In the genomic region with DNA sequence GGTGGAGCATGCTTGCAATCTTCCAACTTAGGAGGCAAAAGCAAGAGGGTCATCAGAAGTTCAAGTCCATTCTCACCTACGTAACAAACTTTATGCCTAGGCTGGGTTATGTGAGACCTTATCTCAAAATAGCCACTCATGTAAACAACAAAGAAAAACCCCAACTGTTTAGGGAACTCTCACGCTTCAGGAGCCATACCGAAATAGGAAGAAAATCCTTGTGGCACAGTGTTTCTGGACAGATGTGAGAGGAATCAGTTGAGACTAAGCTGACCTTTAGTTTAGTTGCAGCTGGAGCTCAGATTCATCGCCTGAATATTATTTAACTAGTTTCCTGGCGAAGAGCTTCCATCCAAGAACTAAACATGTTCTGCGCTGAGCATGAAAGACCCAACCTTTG, we compare ENCODE assay signal across 31 mouse cellular contexts. TPM values are rescaled to one million over a fixed set of nuclear protein-coding genes. Genes with fewer than 3 reads are reported as not detected.
DNase-seq lines count a peak whose midpoint lies in the region; ATAC-seq and TF ChIP-seq lines count a peak whose summit lies in the region.
"Had no signal": no experiment of that assay in that cellular context is flagged by ENCODE, and none has a peak within 500 bp of the region (broad histone marks: within the 10 kb centered on the region; RNA-seq: fewer than 3 reads in every experiment).

No protein-coding gene starts in this region.

- H3K36me3 ChIP-seq in lung, embryonic 15.5 days, result no peaks in the 10 kb centered on the region
- no peaks in the 10 kb centered on the region for H3K36me3 ChIP-seq in intestine, postnatal 0 days (ENCODE audit: control insufficient read depth, insufficient read depth)
- H3K36me3 ChIP-seq in stomach, embryonic 15.5 days, result no peaks in the 10 kb centered on the region
- H3K36me3 ChIP-seq: embryonic facial prominence, embryonic 10.5 days; embryonic facial prominence, embryonic 13.5 days; G1E; hindbrain, embryonic 12.5 days; hindbrain, embryonic 15.5 days had no signal

- H3K4me2 ChIP-seq in lung, embryonic 15.5 days, result no peak overlapping the region
- H3K4me2 ChIP-seq in intestine, postnatal 0 days (replicated peaks; ENCODE audit: low read depth), result no peak overlapping the region
- H3K4me2 ChIP-seq in stomach, embryonic 15.5 days, result no peak overlapping the region
- H3K4me2 ChIP-seq: embryonic facial prominence, embryonic 13.5 days; forebrain, embryonic 13.5 days; heart, embryonic 13.5 days; hindbrain, embryonic 12.5 days; hindbrain, embryonic 15.5 days had no signal

- 0 out of 2 replicates have a peak, but pooled peaks cover 3% of the 10 kb centered on the region for H3K9me3 ChIP-seq in lung, embryonic 15.5 days
- 0 out of 2 replicates have a peak, but pooled peaks cover 2% of the 10 kb centered on the region for H3K9me3 ChIP-seq in intestine, postnatal 0 days (ENCODE audit: control insufficient read depth)
- H3K9me3 ChIP-seq in stomach, embryonic 15.5 days, result no peaks in the 10 kb centered on the region
- H3K9me3 ChIP-seq: embryonic facial prominence, embryonic 10.5 days; embryonic facial prominence, embryonic 13.5 days; forebrain, embryonic 13.5 days; G1E; heart, embryonic 10.5 days; hindbrain, embryonic 12.5 days; hindbrain, embryonic 15.5 days had no signal

- H3K27me3 ChIP-seq in lung, embryonic 15.5 days, result no peaks in the 10 kb centered on the region
- no peaks in the 10 kb centered on the region for H3K27me3 ChIP-seq in intestine, postnatal 0 days (replicated peaks; ENCODE audit: control insufficient read depth, insufficient read depth, low read length)
- no peaks in the 10 kb centered on the region for H3K27me3 ChIP-seq in stomach, embryonic 15.5 days (replicated peaks)
- H3K27me3 ChIP-seq: CH12.LX; embryonic facial prominence, embryonic 13.5 days; forebrain, embryonic 13.5 days; heart, embryonic 13.5 days; hindbrain, embryonic 12.5 days; hindbrain, embryonic 15.5 days; Patski had no signal

- peak overlapping the region; percentile 24; the same call in 1 of the 2 replicates for H3K27ac ChIP-seq in gastrocnemius, adult 2 months
- peak overlapping the region; percentile 40; the same call in 1 of the 2 replicates for H3K27ac ChIP-seq in lung, embryonic 15.5 days
- 0 out of 2 replicates have a peak overlapping the region, but pooled peaks have one; percentile 5 for H3K27ac ChIP-seq in intestine, postnatal 0 days (ENCODE audit: low read depth, low read length)
- peak overlapping the region; percentile 16; the same call in 1 of the 2 replicates for H3K27ac ChIP-seq in stomach, embryonic 15.5 days
- H3K27ac ChIP-seq: embryonic facial prominence, embryonic 10.5 days; embryonic facial prominence, embryonic 13.5 days; forebrain, embryonic 13.5 days; heart, adult 2 months; heart, embryonic 10.5 days; heart, embryonic 13.5 days; hindbrain, embryonic 12.5 days; hindbrain, embryonic 15.5 days had no signal

- peak; percentile 62; the same call in 1 of the 2 replicates for ATAC-seq in lung, embryonic 15.5 days (ENCODE audit: borderline replicate concordance, extremely low read depth, low FRiP score, low TSS enrichment)
- ATAC-seq in intestine, postnatal 0 days, result no peak
- no peak for ATAC-seq in stomach, embryonic 15.5 days (ENCODE audit: insufficient read depth, low FRiP score, low read depth)
- ATAC-seq: forebrain, embryonic 13.5 days; forebrain, postnatal 0 days; Patski had no signal

- peaks cover 8% of the 10 kb centered on the region; the same call in 1 of the 2 replicates for H3K4me1 ChIP-seq in lung, embryonic 15.5 days
- H3K4me1 ChIP-seq in intestine, postnatal 0 days (replicated peaks; ENCODE audit: control insufficient read depth, insufficient read depth, low read length), result no peaks in the 10 kb centered on the region
- H3K4me1 ChIP-seq in stomach, embryonic 15.5 days, result no peaks in the 10 kb centered on the region
- H3K4me1 ChIP-seq: embryonic facial prominence, embryonic 13.5 days; forebrain, embryonic 13.5 days; heart, embryonic 10.5 days; hindbrain, embryonic 15.5 days had no signal

- WGBS in lung, embryonic 15.5 days, result 15% methylated on average over 6 of the region's 6 CpGs
- WGBS in intestine, postnatal 0 days, result 46% methylated on average over 6 of the region's 6 CpGs
- WGBS in stomach, embryonic 15.5 days, result 41% methylated on average over 6 of the region's 6 CpGs

- TF ChIP-seq CTCF in gastrocnemius, adult 2 months (IDR thresholded peaks at IDR 0.05), result no peak
- no peak for TF ChIP-seq CTCF in intestine, postnatal 0 days (IDR thresholded peaks at IDR 0.05; ENCODE audit: low read depth)

- no peak for DNase-seq in gastrocnemius, adult 2 months
- DNase-seq in gastrocnemius, postnatal 36 days, result no peak
- DNase-seq in lung, postnatal 10 days, result no peak
- DNase-seq in cerebellum, postnatal 25 days, result no peak
- no peak for DNase-seq in heart, postnatal 4 days
- DNase-seq: adrenal gland, adult 2 months; adrenal gland, postnatal 14 days; B cell, adult 2 months; cerebellum, adult 11 months; cerebellum, adult 2 months; cerebellum, adult 9-11 months; cerebellum, postnatal 36 days; embryo, embryonic 11 days; forebrain, postnatal 0 days; gastrocnemius, postnatal 25 days; heart, adult 2 months; heart, postnatal 14 days had no signal

- no peak overlapping the region for H3K4me3 ChIP-seq in gastrocnemius, adult 2 months
- no peak overlapping the region for H3K4me3 ChIP-seq in lung, embryonic 15.5 days
- H3K4me3 ChIP-seq in intestine, postnatal 0 days (ENCODE audit: low read depth, low read length), result no peak overlapping the region
- no peak overlapping the region for H3K4me3 ChIP-seq in stomach, embryonic 15.5 days (replicated peaks)
- H3K4me3 ChIP-seq: embryonic facial prominence, embryonic 10.5 days; embryonic facial prominence, embryonic 13.5 days; erythroblast, embryonic 14.5 days; forebrain, embryonic 13.5 days; heart, adult 2 months; heart, embryonic 10.5 days; heart, embryonic 13.5 days; hindbrain, embryonic 12.5 days; hindbrain, embryonic 15.5 days had no signal

- H3K9ac ChIP-seq in lung, embryonic 15.5 days, result no peak overlapping the region
- H3K9ac ChIP-seq in intestine, postnatal 0 days (ENCODE audit: low read depth, low read length), result no peak overlapping the region
- no peak overlapping the region for H3K9ac ChIP-seq in stomach, embryonic 15.5 days
- H3K9ac ChIP-seq: embryonic facial prominence, embryonic 13.5 days; forebrain, embryonic 13.5 days; forebrain, postnatal 0 days; heart, embryonic 13.5 days; hindbrain, embryonic 12.5 days; hindbrain, embryonic 15.5 days had no signal

- intact Hi-C loops in gastrocnemius, adult 2 months (cut with DNase I), result no loop called here
- intact Hi-C loops in gastrocnemius, postnatal 36 days (cut with DNase I), result no loop called here

RNA-seq across cellular contexts. Expression of a gene that starts 49.3 kb away (rescaled TPM):
- 10 to 100 TPM; 53.8 to 54.7 TPM for total RNA-seq in gastrocnemius, adult 2 months (2021)
- total RNA-seq in gastrocnemius, postnatal 36 days (2021), result 10 to 100 TPM; 45.5 to 48.1 TPM
- 97.5 and 101 TPM in 2 replicates for polyA plus RNA-seq in lung, embryonic 15.5 days (2015; fragmentation: Nextera tagmentation; extraction: Ambion mirVana)
- 75.2 and 76.2 TPM in 2 replicates for polyA plus RNA-seq in intestine, postnatal 0 days (2015; fragmentation: Nextera tagmentation; extraction: Ambion mirVana)
- 74.1 and 74.7 TPM in 2 replicates for polyA plus RNA-seq in stomach, embryonic 15.5 days (2015; fragmentation: Nextera tagmentation; extraction: Ambion mirVana)
- total RNA-seq in heart, postnatal 4 days (2021), result 10 to 100 TPM; 64.5 to 66.7 TPM
